Comparison of ENCODE assay signal across 29 mouse cellular contexts in genomic region chr7:25384318-25384717, GRCm38 (mm10). TPM values are rescaled to one million over a fixed set of nuclear protein-coding genes. Genes with fewer than 3 reads are reported as not detected.
DNase-seq lines count a peak whose midpoint lies in the region; ATAC-seq and TF ChIP-seq lines count a peak whose summit lies in the region.
"Had no signal": no experiment of that assay in that cellular context is flagged by ENCODE, and none has a peak within 500 bp of the region (broad histone marks: within the 10 kb centered on the region; RNA-seq: fewer than 3 reads in every experiment).

No protein-coding gene starts in this region.

- peaks cover 71% of the 10 kb centered on the region for H3K36me3 ChIP-seq in small intestine, adult 2 months (ENCODE audit: control insufficient read depth, insufficient read depth, low read length)
- peaks cover 54% of the 10 kb centered on the region for H3K36me3 ChIP-seq in hindbrain, embryonic 12.5 days

- no peak for TF ChIP-seq CTCF in small intestine, adult 2 months (IDR thresholded peaks at IDR 0.05; ENCODE audit: extremely low read depth, insufficient read length, insufficient replicate concordance, low read depth, low read length)

- H3K9me3 ChIP-seq in hindbrain, embryonic 12.5 days (replicated peaks) = no peaks in the 10 kb centered on the region
- H3K9me3 ChIP-seq: forebrain, embryonic 10.5 days; forebrain, embryonic 13.5 days; G1E; heart, embryonic 10.5 days; heart, embryonic 13.5 days; hindbrain, embryonic 10.5 days had no signal

- 96% methylated on average over 13 of the region's 13 CpGs for WGBS in small intestine, adult 2 months
- WGBS in hindbrain, embryonic 12.5 days = 87% methylated on average over 13 of the region's 13 CpGs

- H3K9ac ChIP-seq in hindbrain, embryonic 12.5 days = no peak overlapping the region
- H3K9ac ChIP-seq: heart, embryonic 13.5 days; hindbrain, embryonic 14.5 days had no signal

- H3K4me2 ChIP-seq in hindbrain, embryonic 12.5 days (replicated peaks) = no peak overlapping the region
- H3K4me2 ChIP-seq: forebrain, embryonic 13.5 days; heart, embryonic 13.5 days; hindbrain, embryonic 14.5 days had no signal

- no peak overlapping the region for H3K27ac ChIP-seq in small intestine, adult 2 months (ENCODE audit: insufficient read depth, low read depth, low read length)
- no peak overlapping the region for H3K27ac ChIP-seq in hindbrain, embryonic 12.5 days
- H3K27ac ChIP-seq: forebrain, embryonic 10.5 days; forebrain, embryonic 13.5 days; heart, adult 2 months; heart, embryonic 10.5 days; heart, embryonic 13.5 days; hindbrain, embryonic 10.5 days; hindbrain, embryonic 14.5 days; hindbrain, postnatal 0 days had no signal

- no peak overlapping the region for H3K4me3 ChIP-seq in small intestine, adult 2 months (ENCODE audit: low read depth, low read length)
- no peak overlapping the region for H3K4me3 ChIP-seq in hindbrain, embryonic 12.5 days
- H3K4me3 ChIP-seq: forebrain, embryonic 10.5 days; forebrain, embryonic 13.5 days; heart, adult 2 months; heart, embryonic 10.5 days; heart, embryonic 13.5 days; hindbrain, embryonic 10.5 days had no signal

- no peaks in the 10 kb centered on the region for H3K27me3 ChIP-seq in small intestine, adult 2 months (ENCODE audit: control insufficient read depth, insufficient read depth, low read length)
- peaks cover 13% of the 10 kb centered on the region for H3K27me3 ChIP-seq in hindbrain, embryonic 12.5 days
- H3K27me3 ChIP-seq: CH12.LX; heart, embryonic 13.5 days; Patski had no signal

- no peak for ATAC-seq in hindbrain, embryonic 12.5 days (ENCODE audit: low FRiP score)
- ATAC-seq: forebrain, embryonic 13.5 days; forebrain, embryonic 16.5 days; hindbrain, postnatal 0 days; inflammation-experienced regulatory T-cells, adult 6 months; intestine, embryonic 16.5 days; Patski had no signal

- TF ChIP-seq POLR2A in small intestine, adult 2 months (IDR thresholded peaks at IDR 0.05; ENCODE audit: low read depth, low read length) = 0 out of 2 replicates have a peak, but pooled peaks have one; percentile 3

- H3K4me1 ChIP-seq in small intestine, adult 2 months (ENCODE audit: control insufficient read depth, insufficient read depth, insufficient read length, low read length) = peaks cover 38% of the 10 kb centered on the region
- H3K4me1 ChIP-seq in hindbrain, embryonic 12.5 days = peaks cover 9% of the 10 kb centered on the region

- DNase-seq in cerebellum, adult 11 months = peak; percentile 14
- DNase-seq in cerebellum, adult 8-10 months = no peak
- peak; percentile 91 for DNase-seq in heart, adult 11 months
- no peak for DNase-seq in heart, postnatal 4 days
- DNase-seq: adrenal gland, adult 2 months; adrenal gland, postnatal 36 days; gastrocnemius, postnatal 14 days; kidney, adult 18-20 months; kidney, adult 9 months had no signal

RNA-seq across cellular contexts. Expression of gene Lipe, which starts 14.2 kb away (rescaled TPM):
- total RNA-seq in heart, postnatal 4 days (2021) = 10 to 100 TPM; 20.8 to 22.6 TPM
- 56.9 and 186 TPM in 2 replicates for polyA plus RNA-seq in small intestine, adult 2 months (2012; rRNA removed)
- polyA plus RNA-seq in hindbrain, embryonic 12.5 days (2016; fragmentation: Nextera tagmentation; extraction: Ambion mirVana) = 7.8 and 9.4 TPM in 2 replicates

RNA-seq across cellular contexts. Expression of gene Cnfn, which starts 14.8 kb away (rescaled TPM):
- total RNA-seq in heart, postnatal 4 days (2021) = not detected
- polyA plus RNA-seq in small intestine, adult 2 months (2012; rRNA removed) = 0.48 and 0.84 TPM in 2 replicates
- polyA plus RNA-seq in hindbrain, embryonic 12.5 days (2016; fragmentation: Nextera tagmentation; extraction: Ambion mirVana) = not detected in 2 replicates
- total RNA-seq: adrenal gland, adult 2 months; adrenal gland, postnatal 36 days; CH12.LX; common myeloid progenitor, adult 5-6 weeks; G1E; gastrocnemius, adult 18-20 months; gastrocnemius, postnatal 14 days; heart, adult 2 months; heart, postnatal 25 days; hindbrain, postnatal 0 days had no signal
- polyA plus RNA-seq: adrenal gland, adult 2 months; forebrain, embryonic 10.5 days; forebrain, embryonic 13.5 days; forebrain, embryonic 16.5 days; G1E; gonadal fat pad, adult 2 months; heart, adult 2 months; heart, embryonic 10.5 days; heart, embryonic 13.5 days; hindbrain, embryonic 10.5 days; hindbrain, embryonic 14.5 days; inflammation-experienced regulatory T-cells, adult 6 months; Patski had no signal

RNA-seq across cellular contexts. Expression of gene Cxcl17, which starts 28.4 kb away (rescaled TPM):
- not detected for total RNA-seq in heart, postnatal 4 days (2021)
- 3.8 TPM in 1 of 2 replicates, not detected in the other for polyA plus RNA-seq in small intestine, adult 2 months (2012; rRNA removed)
- polyA plus RNA-seq in hindbrain, embryonic 12.5 days (2016; fragmentation: Nextera tagmentation; extraction: Ambion mirVana) = 0.30 and 0.43 TPM in 2 replicates
- total RNA-seq: adrenal gland, adult 2 months; adrenal gland, postnatal 36 days; CH12.LX; common myeloid progenitor, adult 5-6 weeks; G1E; gastrocnemius, adult 18-20 months; gastrocnemius, postnatal 14 days; heart, adult 2 months; heart, postnatal 25 days; hindbrain, postnatal 0 days had no signal
- polyA plus RNA-seq: adrenal gland, adult 2 months; G1E; gonadal fat pad, adult 2 months; inflammation-experienced regulatory T-cells, adult 6 months had no signal

Comparison
In these comparisons a context has a peak if more than half of its experiments do, and no peak if none do; other contexts are left out.
1. DNase-seq: peak in cerebellum, adult 11 months (single experiment) and heart, adult 11 months (single experiment); none in cerebellum, adult 8-10 months (single experiment) and heart, postnatal 4 days (single experiment).